8 mouse cellular contexts compared by ENCODE assay signal in the genomic region with DNA sequence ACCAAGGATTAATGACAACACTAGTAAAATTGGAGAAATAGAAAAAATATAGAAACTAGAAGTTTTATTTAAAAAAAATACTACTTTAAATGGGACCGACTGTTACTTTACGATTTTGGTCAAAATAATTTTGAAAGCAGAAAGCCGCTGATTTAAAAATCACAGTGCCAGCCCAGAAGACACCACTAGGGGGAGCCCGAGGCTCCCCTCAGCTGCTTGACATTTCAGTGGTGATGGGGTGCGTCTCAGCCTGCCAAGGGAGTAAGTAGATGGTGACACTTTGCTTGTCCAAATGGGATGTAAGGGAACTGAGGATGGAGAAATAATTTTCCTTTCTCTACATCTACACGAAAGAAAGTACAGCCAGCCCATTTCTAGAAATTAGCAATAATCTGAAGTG.
A peak's percentile ranks its signal among the peaks of the same experiment; 100 is the strongest.
DNase-seq lines count a peak whose midpoint lies in the region.

No protein-coding gene starts in this region.

- H3K27me3 ChIP-seq in embryonic facial prominence, embryonic 10.5 days (replicated peaks; ENCODE audit: low read depth, poor library complexity, severe bottlenecking): no peaks in the 10 kb centered on the region
- no peaks in the 10 kb centered on the region; the same call in 1 of the 2 replicates for H3K27me3 ChIP-seq in splenic B cell, adult 2 months (ENCODE audit: control insufficient read depth, insufficient read depth, low read length, poor library complexity, severe bottlenecking)

- WGBS in embryonic facial prominence, embryonic 10.5 days: 28% methylated on average over 6 of the region's 6 CpGs

- H3K4me1 ChIP-seq in embryonic facial prominence, embryonic 10.5 days: peaks cover 20% of the 10 kb centered on the region

- DNase-seq in adrenal gland, adult (ENCODE audit: inconsistent age in 2 of 2, low spot score in 1 of 2): peak; percentile 44 to 81
- no peak for DNase-seq in adrenal gland, adult 8-10 months
- DNase-seq in urinary bladder, adult 2 months (ENCODE audit: low spot score): peak; percentile 32
- no peak for DNase-seq in urinary bladder, postnatal 10 days (ENCODE audit: low spot score)
- DNase-seq in embryonic facial prominence, embryonic 10.5 days (ENCODE audit: low spot score): peak; percentile 75
- peak; percentile 83 to 85 for DNase-seq in kidney, postnatal 4 days
- DNase-seq in lung, postnatal 25 days (ENCODE audit: low spot score): peak; percentile 56
- DNase-seq in splenic B cell, adult 2 months (ENCODE audit: low read depth, low spot score): peak; percentile 71

- no peaks in the 10 kb centered on the region for H3K9me3 ChIP-seq in embryonic facial prominence, embryonic 10.5 days

- H3K4me3 ChIP-seq in embryonic facial prominence, embryonic 10.5 days: no peak overlapping the region

- H3K27ac ChIP-seq in embryonic facial prominence, embryonic 10.5 days (replicated peaks): no peak overlapping the region

- no peaks in the 10 kb centered on the region for H3K36me3 ChIP-seq in embryonic facial prominence, embryonic 10.5 days (replicated peaks)
- H3K36me3 ChIP-seq in splenic B cell, adult 2 months (ENCODE audit: control insufficient read depth, insufficient read depth, low read length, poor library complexity, severe bottlenecking): no peaks in the 10 kb centered on the region

Comparison
In these comparisons a context has a peak if more than half of its experiments do, and no peak if none do; other contexts are left out.
1. DNase-seq: peak in adrenal gland, adult (2 of 2), urinary bladder, adult 2 months (single experiment), embryonic facial prominence, embryonic 10.5 days (single experiment), kidney, postnatal 4 days (2 of 2), lung, postnatal 25 days (single experiment) and splenic B cell, adult 2 months (single experiment); none in adrenal gland, adult 8-10 months (single experiment) and urinary bladder, postnatal 10 days (single experiment).